19 mouse cellular contexts compared by ENCODE assay signal in genomic region chr7:30993986-30994385, GRCm38 (mm10). TPM values are rescaled to one million over a fixed set of nuclear protein-coding genes. Genes with fewer than 3 reads are reported as not detected.
"Had no signal": no experiment of that assay in that cellular context is flagged by ENCODE, and none has a peak within 500 bp of the region (broad histone marks: within the 10 kb centered on the region; RNA-seq: fewer than 3 reads in every experiment).

No protein-coding gene starts in this region.

- H3K4me3 ChIP-seq: layer of hippocampus, adult 2 months; limb, embryonic 15.5 days; liver, embryonic 12.5 days; midbrain, embryonic 13.5 days; myocyte; neural tube, embryonic 15.5 days had no signal

- H3K36me3 ChIP-seq: limb, embryonic 15.5 days; liver, embryonic 12.5 days; midbrain, embryonic 13.5 days; neural tube, embryonic 15.5 days had no signal

- H3K9ac ChIP-seq: limb, embryonic 15.5 days; liver, embryonic 12.5 days; lung, embryonic 14.5 days; midbrain, embryonic 13.5 days; neural tube, embryonic 15.5 days had no signal

- ATAC-seq: midbrain, embryonic 13.5 days had no signal

- H3K9me3 ChIP-seq: limb, embryonic 15.5 days; neural tube, embryonic 15.5 days had no signal

- DNase-seq: kidney, adult 9 months; kidney, postnatal 36 days; lung, embryonic 14.5 days; lung, postnatal 10 days; right cerebral cortex, adult 18-20 months; right cerebral cortex, postnatal 25 days; thymus, postnatal 36 days had no signal

- H3K4me1 ChIP-seq: liver, embryonic 12.5 days; midbrain, embryonic 13.5 days; neural tube, embryonic 15.5 days had no signal

- H3K27ac ChIP-seq: kidney, postnatal 0 days; layer of hippocampus, adult 2 months; limb, embryonic 15.5 days; liver, embryonic 12.5 days; midbrain, embryonic 13.5 days; neural tube, embryonic 15.5 days had no signal

- H3K4me2 ChIP-seq: limb, embryonic 15.5 days; liver, embryonic 12.5 days; lung, embryonic 14.5 days; midbrain, embryonic 13.5 days; neural tube, embryonic 15.5 days had no signal

- H3K27me3 ChIP-seq: limb, embryonic 15.5 days; liver, embryonic 12.5 days; midbrain, embryonic 13.5 days; neural tube, embryonic 15.5 days had no signal

RNA-seq across cellular contexts. Expression of gene Fam187b, which starts 20.4 kb away (rescaled TPM):
- total RNA-seq: layer of hippocampus, adult 2 months; left cerebral cortex, postnatal 36 days; megakaryocyte-erythroid progenitor cell, adult 5-6 weeks had no signal
- polyA plus RNA-seq: myocyte had no signal

RNA-seq across cellular contexts. Expression of gene Hamp, which starts 50.2 kb away (rescaled TPM):
- total RNA-seq: layer of hippocampus, adult 2 months; layer of hippocampus, postnatal 10 days; left cerebral cortex, postnatal 36 days; megakaryocyte-erythroid progenitor cell, adult 5-6 weeks had no signal
- polyA plus RNA-seq: kidney, postnatal 0 days; limb, embryonic 15.5 days; liver, embryonic 12.5 days; lung, embryonic 14.5 days; macrophage; midbrain, embryonic 13.5 days; myocyte; neural tube, embryonic 11.5 days; neural tube, embryonic 15.5 days had no signal
